Mouse (Mus musculus) cortical plate, adult 2 months (tissue): Measurements from ENCODE around the gene Dcaf10.

Experiments used
- CTCF ChIP-seq: fragments of 200-500 bp; IDR thresholded peaks from 2 replicates; pipeline ENCODE4 v1.5.1; 2011; ENCODE audit warnings: mild to moderate bottlenecking, control low read depth, low read length; ENCODE audit not compliant: insufficient read depth; ENCODE audit errors: extremely low read depth
- POLR2A ChIP-seq: fragments of 200-500 bp; IDR thresholded peaks from 2 replicates; pipeline ENCODE4 v1.6.1; 2011; ENCODE audit warnings: mild to moderate bottlenecking, low read length, control low read depth; ENCODE audit not compliant: insufficient read depth; ENCODE audit errors: extremely low read depth

GRCm38 (mm10) chr4:45296662-45297564 is 45.0 kb upstream of the Dcaf10 start, which contains the start of gene Trmt10b:
- TF ChIP-seq CTCF, result no peak
- peak; percentile 80 for TF ChIP-seq POLR2A
